Mouse (Mus musculus) cerebellum, postnatal 25 days (tissue): ENCODE data around the gene Fat3.

Experiments
- DNase-seq, 2 experiments: peaks; one replicate each; pipeline ENCODE4 v3.0.0; 2021; ENCODE audit warnings: mixed read lengths in 2 of 2

Fat3 gene

DNA sequence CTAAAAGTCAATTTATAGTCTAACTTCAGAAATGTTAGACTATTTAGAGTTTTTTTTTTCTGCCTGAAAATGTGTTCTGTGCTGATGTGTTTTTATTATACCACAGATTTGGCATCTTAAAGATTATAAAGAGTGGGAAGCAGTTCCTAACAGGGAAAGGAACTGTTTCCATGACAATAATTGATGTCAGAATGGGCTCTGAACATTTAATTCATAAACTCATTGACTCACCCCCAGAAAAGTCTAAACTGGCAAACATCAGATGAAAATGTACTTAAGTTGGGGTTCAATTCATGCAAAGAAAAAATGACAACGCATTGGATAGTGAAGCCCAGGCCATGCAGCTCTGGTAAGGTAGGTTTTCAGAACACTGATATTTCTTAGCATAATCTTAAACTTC lies 193.3 kb downstream of the Fat3 start:
- no peak for DNase-seq

DNA sequence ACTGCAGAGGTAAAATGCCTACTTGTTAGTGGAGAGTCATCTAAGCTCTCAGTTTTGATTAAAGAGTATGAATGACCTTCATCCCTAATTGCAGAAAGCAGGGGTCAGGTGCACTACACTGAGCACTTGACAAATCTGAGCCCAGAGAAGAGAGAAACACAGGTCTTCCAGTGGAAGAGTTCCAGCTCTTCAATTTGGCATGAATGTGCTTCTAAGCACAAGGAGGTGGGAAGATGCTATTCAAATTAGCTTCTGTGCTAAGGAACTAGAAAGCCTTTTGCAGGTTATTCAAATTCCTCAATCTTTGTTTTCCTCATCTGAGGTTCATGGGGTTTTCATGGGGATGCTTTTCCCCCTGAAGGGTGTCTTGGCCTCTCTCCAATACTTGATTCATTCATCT lies 194.9 kb downstream of the Fat3 start:
- DNase-seq = no peak

DNA sequence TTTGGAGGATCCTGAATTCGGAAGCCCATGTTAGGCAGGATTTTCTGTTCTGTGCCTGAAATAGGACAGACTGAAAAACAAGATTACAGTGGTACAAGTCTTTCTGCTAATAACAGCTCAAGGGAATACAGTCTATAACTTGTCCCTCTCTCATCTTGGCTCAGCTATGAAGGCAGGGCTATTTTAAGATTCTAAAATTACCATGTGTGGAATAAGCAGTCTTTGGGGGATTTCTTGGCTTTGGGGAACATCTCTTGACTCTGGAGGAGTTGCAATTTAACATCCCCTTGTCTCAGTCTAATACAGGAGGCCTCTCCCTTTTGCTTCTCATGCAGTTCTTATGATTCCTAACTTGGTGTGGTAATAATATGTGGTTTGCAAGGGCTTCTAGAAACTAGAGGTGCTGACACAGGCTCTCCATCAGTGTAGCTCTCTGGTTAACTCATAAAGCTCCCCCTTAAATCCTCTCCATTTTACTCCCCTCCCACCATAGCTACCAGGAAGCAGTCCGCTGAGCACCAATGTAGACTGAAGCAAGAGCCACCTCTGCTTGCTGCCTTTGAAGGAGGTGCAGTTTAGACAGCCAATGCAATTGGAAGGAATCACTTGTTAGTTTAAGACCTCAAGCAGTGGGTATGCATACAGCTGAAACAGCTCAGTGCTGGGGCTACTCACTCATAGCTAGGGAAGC lies 195.5 kb downstream of the Fat3 start:
- DNase-seq = no peak

DNA sequence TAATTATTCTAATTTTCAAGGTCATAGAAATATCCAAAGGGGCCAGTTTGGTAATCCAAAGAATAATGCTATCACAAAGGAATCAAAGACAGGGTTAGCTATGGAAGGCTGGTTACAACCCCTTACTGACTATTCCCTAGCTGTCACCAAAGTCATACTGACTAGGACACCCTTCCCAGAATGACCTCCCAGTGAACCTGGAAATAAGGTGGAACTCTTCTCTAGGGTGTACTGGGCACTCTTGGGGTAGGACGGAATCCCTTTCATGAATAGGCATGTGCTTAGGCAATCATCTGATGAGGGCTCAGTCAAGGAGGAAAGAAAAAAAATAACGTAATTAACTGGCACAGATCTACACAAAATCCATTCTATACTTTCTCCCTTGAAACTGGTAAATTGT lies 196.1 kb downstream of the Fat3 start:
- no peak for DNase-seq

DNA sequence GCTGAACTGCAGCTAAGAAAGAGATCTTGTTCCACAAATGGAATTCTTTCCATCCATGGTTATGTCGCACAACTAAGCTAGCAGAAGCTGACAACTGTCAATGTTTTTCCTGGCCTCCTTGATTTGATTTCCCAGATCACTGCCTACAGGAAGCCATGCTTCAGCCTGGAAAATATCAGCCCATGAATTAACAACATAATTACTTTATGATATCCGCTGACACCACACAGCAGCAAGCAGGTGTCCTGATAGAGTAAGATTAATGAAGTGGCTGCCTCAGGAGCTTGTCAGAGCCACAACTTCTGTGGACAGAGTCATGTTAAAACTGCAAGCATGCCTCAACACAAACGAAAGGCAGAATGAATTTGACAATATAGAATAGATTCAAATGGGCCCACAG lies 198.6 kb downstream of the Fat3 start:
- DNase-seq = no peak

DNA sequence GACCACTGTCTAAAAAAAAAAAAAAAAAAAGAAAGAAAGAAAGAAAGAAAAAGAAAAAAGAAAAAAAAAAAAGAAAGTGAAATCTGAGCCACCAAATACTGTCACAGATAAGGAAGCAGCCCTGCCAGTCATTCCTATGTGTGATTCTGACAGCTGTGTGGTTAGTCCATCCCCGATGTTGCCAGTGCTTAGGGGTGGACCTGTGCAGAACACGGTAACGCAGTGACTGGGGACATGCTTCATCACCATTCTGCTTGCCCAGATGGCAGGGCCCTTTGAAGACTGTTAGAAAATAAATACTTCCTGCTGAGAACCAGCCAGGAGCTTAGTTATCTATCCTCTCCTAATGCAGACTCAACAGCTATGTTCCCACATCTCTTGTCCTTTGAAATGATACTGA lies 203.2 kb downstream of the Fat3 start:
- DNase-seq = no peak

DNA sequence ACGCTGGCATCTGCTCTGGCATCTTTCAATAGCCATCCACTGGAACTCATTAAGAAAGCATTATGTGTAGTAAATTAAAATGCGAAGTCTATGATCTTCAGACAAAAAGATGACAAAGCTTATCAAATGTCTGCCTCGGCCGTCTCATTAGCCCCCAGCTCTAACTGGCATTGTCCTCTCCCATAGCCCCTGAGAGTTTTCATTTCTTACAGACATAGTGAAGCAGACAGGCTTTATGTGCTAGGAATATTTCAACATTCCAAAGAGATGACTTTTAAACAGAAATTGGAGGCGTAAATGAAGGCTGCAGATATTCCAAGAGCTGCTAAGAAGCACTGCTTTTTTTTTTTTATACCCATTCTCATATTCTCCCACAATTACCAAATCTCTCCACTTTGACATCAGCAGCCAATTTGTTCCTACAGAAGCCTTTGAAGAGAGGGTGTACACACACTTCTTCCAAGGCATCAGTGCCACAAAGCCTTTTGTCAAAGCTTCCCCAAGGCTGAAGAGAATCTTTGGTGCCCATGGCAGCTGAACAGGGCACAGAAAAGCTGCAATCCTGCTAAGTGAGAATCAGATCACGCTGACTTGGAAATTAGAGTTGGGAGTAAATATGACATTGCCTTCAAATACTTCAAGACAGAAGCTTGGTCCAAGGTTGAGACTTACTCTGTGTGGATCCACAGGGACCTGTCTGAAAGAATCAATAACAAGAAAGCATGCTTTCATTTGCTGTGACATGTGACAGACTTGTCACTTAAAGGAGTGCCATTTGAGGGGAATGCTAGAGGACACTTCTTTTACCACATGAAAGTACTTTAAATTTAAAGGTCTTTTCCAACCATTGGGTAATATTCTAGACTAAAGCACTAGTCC lies 206.9 kb downstream of the Fat3 start:
- no peak for DNase-seq

DNA sequence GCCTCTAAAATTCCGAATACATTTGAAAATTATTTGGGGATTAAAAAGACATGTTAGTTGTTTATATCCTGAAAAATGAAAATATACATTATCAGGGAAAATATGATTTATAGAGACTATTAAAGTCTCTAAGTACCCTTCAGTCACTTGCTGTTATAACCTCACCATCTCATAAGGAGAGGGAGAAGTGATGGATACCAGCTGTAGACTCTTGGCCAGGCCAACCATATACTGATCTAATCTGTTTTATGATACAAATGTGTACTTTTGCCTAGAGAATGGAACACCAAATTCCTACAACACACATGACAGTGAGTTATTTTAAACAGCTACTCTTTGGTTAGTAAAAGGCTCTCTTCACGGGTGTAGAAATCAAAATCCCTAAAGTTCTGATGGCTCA lies 208.6 kb downstream of the Fat3 start:
- no peak for DNase-seq

DNA sequence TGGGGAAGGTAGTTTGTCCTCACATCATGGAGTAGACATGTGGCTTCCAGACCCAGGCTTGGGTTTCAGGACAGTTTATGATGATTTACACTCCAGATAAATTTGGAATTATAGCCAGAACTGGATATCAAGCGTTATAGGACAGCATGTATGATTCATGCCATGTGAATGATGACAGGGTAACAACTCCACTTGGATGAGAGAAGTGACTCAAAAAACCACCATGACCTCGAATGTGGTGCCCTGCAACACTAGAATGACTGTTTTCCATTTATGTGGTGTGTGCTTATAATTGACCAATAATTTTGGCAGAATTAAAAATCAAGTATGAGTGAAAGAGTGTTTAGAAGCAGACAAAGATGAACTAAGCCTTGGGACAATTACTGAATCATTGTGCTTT lies 210.2 kb downstream of the Fat3 start:
- no peak for DNase-seq

DNA sequence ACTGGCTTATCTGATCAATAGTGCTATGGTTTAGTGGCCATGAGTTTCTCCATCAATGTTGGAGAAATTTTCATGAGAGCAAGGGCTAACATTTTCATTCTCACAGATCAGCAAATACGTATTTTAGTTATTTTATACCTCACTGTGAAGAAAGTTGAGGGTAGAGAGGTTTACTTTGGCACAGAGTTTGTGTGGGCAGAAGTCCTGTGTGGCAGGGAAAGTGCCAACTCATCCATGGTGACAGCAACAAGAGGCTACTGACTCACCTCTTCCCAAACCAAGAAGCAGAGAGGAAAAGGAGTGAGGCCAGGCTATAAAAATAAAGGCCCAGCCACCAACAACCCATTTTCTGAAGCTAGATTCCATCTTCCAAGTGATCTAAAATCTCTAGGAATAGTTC lies 218.1 kb downstream of the Fat3 start:
- no peak for DNase-seq

DNA sequence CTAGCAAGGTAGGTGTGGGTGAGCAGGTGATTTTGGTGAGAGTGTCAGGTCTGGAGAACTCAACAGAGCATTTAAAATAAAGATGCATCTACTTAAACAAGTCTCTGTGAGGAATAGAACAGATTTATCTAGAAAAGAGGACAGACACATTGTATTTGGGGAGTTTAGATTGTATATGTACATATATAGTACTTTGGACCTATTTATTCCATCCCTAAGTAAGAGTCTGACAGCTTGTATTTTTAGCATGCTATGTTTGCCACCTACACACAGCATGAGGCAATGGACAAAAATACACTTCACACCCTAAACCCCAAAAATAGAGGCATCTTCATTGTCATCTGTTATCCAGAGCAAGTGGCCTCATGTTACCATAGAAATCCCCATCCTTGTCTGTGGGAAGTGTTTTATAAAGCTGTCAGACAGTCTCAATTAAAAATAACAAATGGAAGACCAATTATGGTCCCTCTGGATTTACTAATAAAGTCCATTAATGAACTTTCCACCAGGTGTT lies 218.7 kb downstream of the Fat3 start:
- no peak for DNase-seq

DNA sequence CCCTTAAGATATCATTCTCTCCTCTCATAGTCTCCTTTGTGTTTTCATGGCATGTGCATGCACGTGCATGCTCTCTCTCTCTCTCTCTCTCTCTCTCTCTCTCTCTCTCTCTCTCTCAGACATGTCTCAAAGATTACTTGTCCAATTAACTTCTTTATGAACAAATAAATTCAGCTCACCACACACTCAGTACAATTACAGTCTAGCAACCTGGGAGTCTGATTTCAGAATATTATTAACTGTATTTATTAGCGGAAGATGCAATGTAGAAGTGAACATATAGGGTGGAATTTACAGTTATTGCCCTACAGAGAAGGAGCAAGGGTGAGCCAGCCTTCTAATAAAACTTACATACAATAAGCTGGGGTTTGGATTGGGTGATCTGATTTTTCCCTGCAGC lies 225.5 kb downstream of the Fat3 start:
- no peak for DNase-seq

DNA sequence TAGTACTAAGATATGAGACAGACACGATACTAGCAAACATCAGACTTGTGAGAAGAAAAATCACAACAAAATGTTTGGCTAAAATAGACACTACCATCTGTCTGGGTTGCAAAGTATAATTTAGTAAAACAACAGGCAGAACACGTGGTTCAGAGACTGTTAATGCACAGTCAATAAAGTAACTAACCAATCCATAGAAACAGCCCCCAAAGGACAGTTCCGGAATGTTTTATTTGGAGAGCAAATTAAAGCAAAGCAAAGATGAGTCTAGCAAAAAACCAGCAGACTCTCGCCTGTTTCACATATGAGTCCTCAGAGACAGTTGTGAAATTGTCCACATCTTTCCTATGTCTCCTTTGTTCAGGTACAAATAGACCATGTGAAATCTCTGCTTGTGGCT lies 227.0 kb downstream of the Fat3 start:
- DNase-seq = no peak

DNA sequence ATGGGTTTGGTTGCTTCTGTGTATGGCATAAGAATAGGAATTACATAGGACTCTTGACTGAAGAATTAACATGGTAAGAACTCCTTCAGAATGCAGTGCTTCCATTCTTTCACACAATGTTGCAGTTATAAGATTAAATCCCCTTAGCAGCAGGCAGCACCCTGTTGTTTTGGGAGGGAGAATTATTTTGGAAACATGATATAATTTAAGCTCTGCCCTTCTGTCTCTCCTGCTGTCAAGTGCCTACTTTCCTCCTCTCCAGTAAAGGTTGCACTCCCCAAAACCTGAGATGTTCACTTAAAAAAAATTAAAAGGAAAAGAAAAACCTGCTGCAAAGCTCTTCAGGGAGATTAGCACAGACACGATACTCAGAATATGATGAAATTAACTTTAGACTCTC lies 228.3 kb downstream of the Fat3 start:
- DNase-seq = no peak

DNA sequence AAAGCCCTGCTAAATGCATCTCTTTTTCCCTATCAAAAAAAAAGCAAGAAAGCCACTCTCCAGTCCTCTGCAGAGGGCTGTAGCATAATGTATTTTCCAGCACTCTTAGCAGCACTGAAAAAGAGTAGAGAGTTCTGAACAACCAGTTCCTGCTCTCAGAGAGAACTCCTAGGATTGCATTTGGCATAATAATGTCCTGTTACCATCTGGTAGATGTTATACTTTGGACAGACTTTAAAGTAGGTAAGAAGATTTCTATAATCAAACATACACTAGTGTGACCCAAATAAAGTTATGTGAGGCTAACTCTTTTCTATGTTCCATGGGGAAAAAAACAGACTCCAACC lies 230.3 kb downstream of the Fat3 start:
- DNase-seq = no peak

DNA sequence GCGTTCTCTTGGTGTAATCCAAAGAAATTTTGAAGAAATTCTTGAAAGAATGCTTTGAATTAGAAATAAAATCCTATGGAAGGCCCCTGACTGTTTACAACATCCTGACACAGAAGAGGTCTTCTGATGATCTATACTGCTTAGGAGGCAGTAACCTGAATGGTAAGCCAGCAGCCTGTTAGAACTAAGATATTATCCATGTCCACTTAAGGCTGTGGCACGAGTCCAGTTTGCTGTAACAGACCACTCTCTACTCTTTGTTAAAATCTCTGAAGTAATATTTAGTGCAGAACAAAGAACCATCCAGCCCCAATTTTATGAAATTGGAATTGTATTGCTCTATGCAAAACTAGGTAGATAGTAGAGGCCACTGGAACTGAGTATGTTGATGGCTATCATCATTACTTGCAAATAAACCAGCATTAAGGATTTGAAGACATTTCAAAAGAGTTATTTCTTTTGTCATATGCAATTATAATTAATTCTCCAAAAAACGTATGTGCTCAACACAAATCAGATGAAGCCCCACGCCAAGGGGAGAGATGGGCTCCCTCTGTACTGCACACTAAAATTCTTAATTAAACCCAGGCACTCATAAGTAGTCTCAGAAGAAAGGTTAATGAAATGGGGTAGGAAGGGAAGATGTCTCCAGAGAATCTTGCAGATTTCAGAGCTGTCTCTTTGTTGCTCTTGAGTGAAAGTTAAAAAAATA lies 230.9 kb downstream of the Fat3 start:
- DNase-seq = no peak

DNA sequence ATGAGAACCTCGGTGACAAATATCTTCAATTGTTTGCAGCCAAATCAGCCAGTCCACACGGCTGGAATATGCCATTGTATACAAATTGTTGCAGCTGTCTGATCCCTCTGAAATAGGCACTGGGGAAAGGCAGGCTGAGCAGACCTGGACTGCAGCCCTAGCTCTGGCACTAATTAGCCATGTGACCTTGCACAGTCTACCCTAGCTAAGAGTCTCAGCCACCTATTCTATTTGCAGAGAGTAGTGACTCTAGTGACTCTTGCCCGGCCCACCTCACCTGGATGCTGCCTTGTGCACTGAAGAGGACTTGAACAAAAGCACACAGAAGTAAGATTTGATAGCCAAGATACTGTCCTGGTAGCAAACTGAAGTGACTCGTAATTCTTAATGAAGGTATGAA lies 235.6 kb downstream of the Fat3 start:
- DNase-seq = no peak

DNA sequence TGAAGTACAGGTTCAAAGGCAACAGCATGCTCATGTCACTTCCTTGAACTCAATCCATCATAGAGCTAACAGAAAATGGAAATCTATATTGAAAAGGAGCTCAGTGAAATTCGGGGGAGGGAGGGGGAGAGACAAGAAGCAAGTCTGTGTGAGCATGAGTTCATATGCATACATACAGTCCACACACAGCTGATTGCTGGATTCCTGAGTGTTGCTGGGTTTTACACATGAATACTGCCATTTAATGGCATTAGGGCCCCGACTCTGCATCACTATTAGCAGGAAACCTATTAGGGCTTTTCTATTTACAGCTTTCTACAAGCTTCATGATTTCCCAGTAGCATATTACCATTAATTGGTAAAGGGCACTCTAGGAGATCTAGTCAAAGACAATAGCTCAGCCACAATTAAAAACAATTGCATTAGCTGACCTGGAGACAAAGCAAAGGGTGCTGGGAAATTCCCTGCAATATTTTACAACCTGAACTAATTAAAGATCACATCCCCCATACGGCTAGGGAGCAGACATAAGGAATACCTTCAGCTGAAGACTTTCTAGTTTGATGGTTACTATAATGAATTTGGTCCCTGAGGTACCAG lies 243.7 kb downstream of the Fat3 start:
- DNase-seq = no peak

DNA sequence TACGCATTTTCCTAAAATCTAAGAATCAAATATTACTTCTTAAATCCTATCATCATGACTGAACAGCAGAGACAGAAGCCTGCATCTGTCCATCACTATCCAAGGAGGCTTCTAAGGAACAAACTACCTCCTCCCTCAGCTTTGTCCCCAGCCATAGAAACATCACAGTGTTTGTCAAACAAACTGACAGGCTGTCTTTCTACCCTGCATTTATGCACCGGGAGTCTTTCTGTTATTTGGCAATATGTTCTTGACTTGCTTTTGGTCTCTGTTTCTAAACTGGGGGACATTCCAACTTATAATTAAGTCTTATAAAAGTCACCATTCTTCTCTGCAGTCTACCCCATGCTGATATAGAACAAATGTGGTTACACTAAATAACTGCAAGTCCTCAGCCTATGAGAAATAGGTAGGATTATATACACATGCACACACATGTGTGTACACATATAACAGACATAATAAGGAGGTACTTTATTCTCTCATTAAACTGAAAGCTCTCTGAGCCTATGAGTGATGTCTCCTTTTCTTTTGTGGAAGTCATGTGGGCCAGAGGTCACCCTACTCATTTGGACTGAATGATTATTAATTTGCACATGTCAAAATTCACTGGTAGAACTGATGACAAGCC lies 244.4 kb downstream of the Fat3 start:
- no peak for DNase-seq

DNA sequence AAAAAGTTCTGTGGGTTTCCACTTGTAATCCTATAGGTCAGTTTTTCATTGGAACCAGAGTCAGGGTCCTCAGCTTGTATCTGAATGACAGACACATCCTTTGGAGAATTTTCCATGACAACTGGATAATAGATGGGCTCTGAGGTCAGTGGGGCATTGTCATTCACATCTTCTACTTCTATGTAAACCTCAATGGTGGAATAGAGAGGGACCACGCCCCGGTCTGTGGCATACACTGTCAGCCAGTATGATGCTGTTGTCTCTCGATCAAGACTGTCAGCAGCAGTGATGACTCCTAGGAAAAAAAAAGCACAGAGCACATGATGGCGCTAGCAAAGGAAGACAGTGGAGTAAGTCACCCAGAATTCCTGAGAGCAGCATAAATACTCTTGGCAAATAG lies 254.3 kb downstream of the Fat3 start:
- DNase-seq = no peak

DNA sequence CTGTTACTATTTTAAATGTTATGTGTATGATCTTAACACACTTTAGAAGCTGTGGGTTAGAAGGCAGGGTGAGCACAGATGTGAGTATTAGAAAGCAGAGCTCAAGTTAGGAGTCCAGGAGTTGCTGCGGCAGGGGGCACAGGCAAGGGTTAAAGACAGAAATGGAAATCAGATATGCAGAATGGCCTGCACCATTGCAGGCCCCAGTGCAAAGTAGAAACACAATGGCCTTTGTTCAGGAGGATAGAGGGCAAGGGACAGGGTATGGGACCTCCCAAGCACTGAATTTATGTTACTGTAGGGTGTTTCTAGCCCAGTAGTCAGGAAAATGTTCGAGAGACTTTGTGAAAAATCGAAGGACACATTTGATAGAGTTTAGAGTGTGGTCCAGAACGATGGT lies 269.5 kb downstream of the Fat3 start:
- no peak for DNase-seq

DNA sequence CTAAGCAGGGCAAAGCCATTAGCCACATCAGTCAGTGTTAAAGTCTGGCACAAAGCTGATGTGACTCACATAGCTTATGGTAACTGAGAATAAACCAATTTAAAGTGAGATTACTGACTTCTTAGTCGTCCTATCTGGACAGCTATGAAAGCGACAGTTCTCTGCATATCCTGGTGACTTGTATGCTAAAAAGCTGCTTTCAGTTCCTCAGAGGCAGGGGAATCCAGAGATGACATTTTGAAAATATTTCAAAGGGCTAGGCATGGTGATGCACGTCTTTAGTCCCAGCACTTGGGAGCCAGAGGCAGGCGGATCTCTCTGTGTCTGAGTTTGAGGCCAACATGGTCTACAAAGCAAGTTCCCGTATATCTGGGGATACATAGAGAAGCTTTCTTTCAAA lies 272.2 kb downstream of the Fat3 start:
- no peak for DNase-seq

DNA sequence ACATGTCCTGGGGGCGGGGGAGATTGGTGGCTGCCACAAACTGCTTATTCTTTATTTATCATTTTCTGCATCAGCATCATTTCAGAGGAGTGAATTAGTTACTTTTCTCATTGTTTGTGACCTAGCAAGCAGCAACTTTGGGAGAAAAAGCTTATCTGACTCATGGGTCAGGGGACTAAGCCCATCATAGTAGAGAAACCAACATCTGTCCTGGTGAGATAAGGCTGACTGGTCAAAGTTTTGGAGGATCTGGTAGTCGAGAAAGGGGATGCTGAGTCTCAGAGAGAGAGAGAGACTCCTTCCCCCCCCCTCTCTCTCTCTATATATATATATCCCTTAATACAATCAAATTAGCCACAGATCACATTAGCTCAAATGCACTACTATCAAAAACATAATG lies 273.7 kb downstream of the Fat3 start:
- no peak for DNase-seq
